Mouse (Mus musculus) heart, postnatal 4 days (tissue): ENCODE results near the gene Cacnb2. TPM values are rescaled to one million over a fixed set of nuclear protein-coding genes. Genes with fewer than 3 reads are reported as not detected.

Source experiments
- DNase-seq: peaks from one replicate; pipeline ENCODE4 v3.0.0; 2021
- total RNA-seq, 2 experiments: library from RNA; stranded (reverse); gene quantifications; 2 replicates each; pipeline ENCODE4 v1.2.3; 2021

Gene Cacnb2
- total RNA-seq, 2 experiments from 2014 or later, result 84.4 to 86.6 TPM

DNA sequence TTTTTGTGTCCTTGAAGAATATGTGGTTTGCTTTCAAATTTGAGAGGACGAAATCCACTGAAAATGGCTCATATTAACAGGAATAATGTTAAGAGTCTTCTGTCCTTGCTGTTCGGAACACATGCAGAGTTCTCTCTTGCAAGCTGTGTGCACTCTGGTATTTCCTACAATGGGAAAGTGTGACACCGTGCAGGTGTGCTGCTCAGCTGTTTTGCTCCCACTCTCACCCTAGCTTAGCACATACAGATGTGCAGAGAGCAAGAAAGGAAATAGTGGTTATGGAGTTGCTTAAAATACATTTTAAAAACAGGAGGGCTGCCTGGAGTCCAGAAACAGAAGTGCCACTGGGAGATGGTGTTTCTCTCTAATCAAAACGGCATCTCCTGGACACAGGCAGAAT, 386.5 kb downstream of the Cacnb2 start:
- no peak for DNase-seq

DNA sequence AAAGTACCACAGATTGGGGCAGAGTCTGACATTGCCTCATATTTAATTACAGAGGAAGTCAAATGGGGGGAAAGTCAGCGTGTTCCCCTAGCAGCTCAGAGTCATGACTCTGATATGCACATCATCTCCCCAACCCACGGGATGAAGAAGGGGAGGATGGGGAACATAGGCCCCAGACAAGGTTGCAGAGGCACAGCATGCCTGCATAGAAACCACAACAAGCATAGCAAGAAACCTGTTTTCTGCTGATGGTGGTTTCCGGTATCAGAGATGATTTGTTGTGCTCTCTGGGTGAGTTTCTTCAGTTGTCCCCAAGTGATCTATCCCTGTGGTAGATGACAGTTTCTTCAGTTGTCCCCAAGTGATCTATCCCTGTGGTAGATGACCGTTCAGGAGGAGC, 389.6 kb downstream of the Cacnb2 start:
- no peak for DNase-seq

DNA sequence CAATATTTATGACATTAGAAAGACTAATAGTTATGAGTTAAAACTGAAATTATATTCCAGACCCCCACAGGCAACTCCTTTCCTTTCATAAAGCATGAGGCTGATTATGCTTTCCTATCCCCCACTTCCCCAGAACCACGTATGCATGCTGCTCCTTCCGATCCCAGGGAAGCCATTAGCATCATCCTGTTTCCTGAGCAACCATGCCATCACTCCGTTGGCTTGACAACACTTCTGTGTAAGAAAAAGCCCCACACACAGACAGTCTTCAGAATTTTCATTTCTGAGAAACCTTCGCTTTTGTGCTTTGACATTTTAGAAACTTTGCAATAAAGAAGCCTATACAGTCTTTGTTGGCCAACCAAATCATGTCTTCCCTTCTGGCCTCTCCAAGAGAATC, 393.1 kb downstream of the Cacnb2 start:
- DNase-seq, result no peak

DNA sequence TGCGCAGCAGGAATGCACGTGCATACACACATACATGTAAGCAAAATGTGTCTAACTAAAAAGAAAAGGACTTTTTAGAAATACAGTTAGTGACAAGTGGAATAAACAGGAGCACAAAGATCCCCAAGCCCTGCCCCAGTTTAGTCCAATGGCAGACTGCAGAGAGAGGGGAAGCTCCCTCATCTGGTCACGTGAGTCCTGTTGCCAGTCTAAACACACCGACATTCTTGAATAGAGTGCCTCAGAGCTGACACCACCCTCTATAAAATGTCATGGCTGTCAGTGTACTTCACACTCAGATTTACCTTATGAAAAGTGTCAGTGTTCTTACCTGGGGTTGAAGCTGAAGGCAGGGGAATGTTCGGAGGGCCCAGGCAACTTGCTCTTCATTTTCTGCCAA, 394.9 kb downstream of the Cacnb2 start:
- DNase-seq, result no peak

DNA sequence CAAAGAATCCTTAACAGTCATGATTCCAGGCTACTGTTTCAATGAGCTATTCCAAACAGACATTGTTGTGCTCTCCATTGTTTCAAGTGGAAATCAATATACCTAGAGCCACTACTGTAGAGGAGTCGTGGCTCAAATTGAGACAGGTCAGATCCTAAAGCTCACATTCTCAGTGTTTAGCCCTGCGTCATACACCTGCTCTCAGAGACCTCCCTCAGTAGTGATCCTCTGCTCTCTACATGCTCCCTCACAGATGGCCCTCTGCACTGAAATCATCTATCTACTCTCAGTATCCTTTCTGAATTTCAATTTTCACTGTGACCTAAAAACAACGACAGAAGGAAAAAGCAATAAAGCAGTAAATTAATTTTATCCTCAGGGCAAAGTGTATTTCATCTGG, 404.6 kb downstream of the Cacnb2 start:
- DNase-seq, result no peak

DNA sequence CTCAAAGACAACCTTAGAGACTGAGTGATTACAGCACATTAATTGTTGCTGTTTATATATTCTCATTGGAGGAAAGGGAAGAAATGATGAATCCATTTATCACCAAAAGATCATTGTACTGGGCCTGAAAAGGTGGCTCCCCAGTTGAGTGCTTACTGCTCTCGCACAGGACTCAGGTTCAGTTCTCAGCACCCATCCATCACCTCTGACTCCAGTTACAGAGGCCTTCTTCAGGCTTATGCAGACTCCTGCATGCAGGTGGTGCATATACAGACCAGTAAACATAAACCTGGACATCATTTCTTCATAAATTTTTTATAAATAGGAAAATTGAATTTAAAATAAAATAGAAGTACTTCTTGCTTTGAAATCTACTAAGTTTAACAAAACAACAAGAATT, 405.2 kb downstream of the Cacnb2 start:
- DNase-seq, result no peak

DNA sequence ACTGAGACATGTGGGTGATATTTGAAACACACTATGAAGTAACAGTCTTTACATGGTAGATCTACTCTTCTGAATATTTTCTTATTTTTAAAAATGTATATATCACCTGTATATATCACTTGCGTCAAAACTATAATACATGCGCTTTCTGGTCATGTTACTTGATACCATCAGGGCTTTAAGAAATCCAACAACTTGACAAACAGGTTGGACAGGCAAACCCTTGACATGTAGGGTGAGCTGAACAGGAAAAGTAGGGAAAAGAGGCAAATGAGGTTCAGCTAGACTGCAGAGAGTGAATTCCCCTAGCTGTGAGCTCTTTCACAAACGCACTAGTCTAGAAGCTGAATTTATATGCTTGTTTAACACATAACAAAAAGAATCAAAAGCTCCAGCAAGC, 423.9 kb downstream of the Cacnb2 start:
- DNase-seq, result no peak

DNA sequence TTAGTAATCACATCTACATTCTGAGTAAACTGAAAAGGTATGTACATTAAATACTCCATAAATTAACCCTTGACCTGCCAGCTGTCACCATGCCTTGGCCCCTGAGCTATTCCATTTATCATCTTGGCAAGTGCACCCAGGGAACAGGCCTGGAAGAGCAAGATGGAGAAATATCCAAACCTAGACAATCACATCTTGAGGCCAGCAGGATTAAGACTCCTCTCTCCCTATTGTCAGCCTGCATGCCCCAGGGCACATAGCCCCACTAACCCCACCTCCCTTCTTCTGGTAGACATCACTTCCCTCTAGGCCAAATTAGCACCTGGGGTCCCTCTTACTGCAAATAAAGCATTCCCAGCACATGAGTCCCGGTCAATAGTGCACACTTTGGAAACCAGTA, 424.9 kb downstream of the Cacnb2 start:
- DNase-seq, result no peak

Other genes with a start within 250 kb of the Cacnb2 start
- not detected for gene Slc39a12, start 214.8 kb upstream of the Cacnb2 start, total RNA-seq